Mouse (Mus musculus) heart, adult 10 weeks (tissue): ENCODE results near the gene Try5. TPM values are rescaled to one million over a fixed set of nuclear protein-coding genes. Genes with fewer than 3 reads are reported as not detected.

Source experiments
- polyA plus RNA-seq: library from polyadenylated mRNA; stranded (reverse); fragments of 350-450 nt; fragmentation: Illumina TruSeq; extraction: RNeasy Lipid Tissue Mini Kit (QIAGEN cat#74804); gene quantifications from one replicate; pipeline ENCODE4 v1.2.3, GENCODE M21; 2014; ENCODE audit warnings: low read depth, low replicate concordance

The Try5 gene
- polyA plus RNA-seq: not detected

DNA sequence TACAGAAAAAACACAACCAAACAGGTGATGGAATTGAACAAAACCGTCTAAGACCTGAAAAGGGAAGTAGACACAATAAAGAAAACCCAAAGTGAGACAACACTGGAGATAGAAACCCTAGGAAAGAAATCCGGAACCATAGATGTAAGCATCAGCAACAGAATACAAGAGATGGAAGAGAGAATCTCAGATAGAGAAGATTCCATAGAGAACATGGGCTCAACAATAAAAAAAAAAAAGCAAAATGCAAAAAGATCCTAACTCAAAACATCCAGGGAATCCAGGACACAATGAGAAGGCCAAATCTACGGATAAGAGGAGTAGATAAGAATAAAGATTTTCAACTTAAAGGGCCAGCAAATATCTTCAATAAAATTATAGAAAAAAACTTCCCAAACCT, at the start of gene Try5:
Gene Try5, minus strand, starts transcription at position 101 of the 400 bp plus-strand sequence.

DNA sequence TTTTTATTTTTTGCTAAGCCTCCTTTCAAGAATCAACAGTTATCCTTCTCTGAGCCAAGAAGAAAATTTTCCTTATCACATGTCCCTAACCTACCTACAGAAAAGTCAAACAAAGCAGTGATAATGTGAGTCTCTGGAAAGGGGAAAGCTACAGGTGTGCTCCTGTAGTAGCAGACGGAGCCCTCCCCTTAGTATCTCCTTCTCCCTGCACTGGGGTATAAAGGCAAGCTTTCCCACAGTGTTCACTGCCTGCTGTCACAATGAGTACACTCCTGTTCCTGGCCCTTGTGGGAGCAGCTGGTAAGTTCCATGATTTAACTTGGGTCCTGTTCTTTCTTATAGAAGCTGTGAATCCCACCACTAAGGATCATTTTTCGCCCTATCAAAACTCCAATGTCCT, 37.3 kb upstream of the Try5 start, which contains the start of gene Try10:
Gene Try10, plus strand, starts transcription at position 174 of the 400 bp plus-strand sequence.

DNA sequence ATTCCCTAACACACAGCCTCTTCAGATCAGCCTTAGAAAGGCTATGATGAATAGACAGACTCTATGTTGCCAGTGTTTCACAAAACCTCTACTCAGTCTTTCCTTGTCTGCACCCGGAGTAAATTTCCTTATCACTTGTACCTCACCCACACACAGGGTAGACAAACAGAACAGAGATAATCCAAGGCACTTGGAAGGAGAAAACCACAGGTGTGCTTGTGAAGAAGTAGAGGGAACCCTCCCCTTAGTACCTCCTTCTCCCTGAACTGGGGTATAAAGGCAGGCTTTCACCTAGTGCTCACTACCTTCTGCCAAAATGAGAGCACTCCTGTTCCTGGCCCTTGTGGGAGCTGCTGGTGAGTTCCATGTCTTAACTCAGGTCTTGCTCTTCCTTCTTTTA, 14.7 kb downstream of the Try5 start, which contains the start of gene Try4:
Gene Try4, plus strand, starts transcription at position 301 of the 400 bp plus-strand sequence.

Other genes starting within 250 kb of the Try5 start
- not detected for gene Try4, start 14.6 kb downstream of the Try5 start, polyA plus RNA-seq
- not detected for gene Try10, start 37.3 kb upstream of the Try5 start, polyA plus RNA-seq
- not detected for gene Prss3, start 60.8 kb upstream of the Try5 start, polyA plus RNA-seq
- gene Gm5771, start 75.5 kb upstream of the Try5 start, polyA plus RNA-seq: not detected
- not detected for gene Gm10334, start 129.3 kb upstream of the Try5 start, polyA plus RNA-seq
- gene Prss1, start 142.1 kb upstream of the Try5 start, polyA plus RNA-seq: not detected
- gene Prss2, start 204.9 kb upstream of the Try5 start, polyA plus RNA-seq: not detected